Mouse (Mus musculus): ENCODE measurements around the gene Lingo1. TPM values are rescaled to one million over a fixed set of nuclear protein-coding genes. Genes with fewer than 3 reads are reported as not detected.

Gene Lingo1
- total RNA-seq, 2 experiments from 2014 or later, result 1.4 TPM

GRCm38 (mm10) chr9:56637403-56637857 lies 158.8 kb downstream of the Lingo1 start:
- intact Hi-C loops (cut with DNase I), result loop anchor here (5.0 kb wide), 2 partner anchors 90 to 435 kb away; no protein-coding TSS in a partner anchor
- DNase-seq, result no peak

- no peak for DNase-seq
- intact Hi-C loops (cut with DNase I), result loop anchor here (1.0 to 5.0 kb wide), 3 partner anchors 90 to 435 kb away; no protein-coding TSS in a partner anchor
These were observed 159.4 kb downstream of the Lingo1 start for GRCm38 (mm10) chr9:56636766-56637402.

- DNase-seq, result peak; percentile 84 to 92
- intact Hi-C loops (cut with DNase I), result loop anchor here (1.0 to 5.0 kb wide), 3 partner anchors 91 to 434 kb away; no protein-coding TSS in a partner anchor
These were observed 160.1 kb downstream of the Lingo1 start for GRCm38 (mm10) chr9:56636214-56636613.

- intact Hi-C loops (cut with DNase I), result loop anchor here (1.0 to 5.0 kb wide), 3 partner anchors 92 to 433 kb away; no protein-coding TSS in a partner anchor
- peak; percentile 54 to 58 for DNase-seq
These were observed 160.7 kb downstream of the Lingo1 start for GRCm38 (mm10) chr9:56635498-56636121.

GRCm38 (mm10) chr9:56635121-56635497 lies 161.2 kb downstream of the Lingo1 start:
- peak; percentile 41 to 44 for DNase-seq
- intact Hi-C loops (cut with DNase I), result loop anchor here (5.0 kb wide), 2 partner anchors 92 to 433 kb away; no protein-coding TSS in a partner anchor

- DNase-seq, result no peak
- intact Hi-C loops (cut with DNase I), result loop anchor here (5.0 kb wide), 2 partner anchors 93 to 432 kb away; no protein-coding TSS in a partner anchor
These were observed 161.7 kb downstream of the Lingo1 start for GRCm38 (mm10) chr9:56634406-56635120.

GRCm38 (mm10) chr9:56633449-56634225 lies 162.6 kb downstream of the Lingo1 start:
- no peak for DNase-seq
- intact Hi-C loops (cut with DNase I), result no loop called here

- intact Hi-C loops (cut with DNase I), result no loop called here
These were observed 165.3 kb downstream of the Lingo1 start for GRCm38 (mm10) chr9:56630945-56631344.

GRCm38 (mm10) chr9:56629674-56630397 lies 166.4 kb downstream of the Lingo1 start:
- DNase-seq, result no peak
- intact Hi-C loops (cut with DNase I), result no loop called here

More at GRCm38 (mm10) chr9:56630945-56631344, 165.3 kb downstream of the Lingo1 start:
- DNase-seq, result no peak

- intact Hi-C loops (cut with DNase I), result no loop called here
- no peak for DNase-seq
These were observed 169.0 kb downstream of the Lingo1 start for GRCm38 (mm10) chr9:56627295-56627694.

GRCm38 (mm10) chr9:56624923-56625322 lies 171.3 kb downstream of the Lingo1 start:
- intact Hi-C loops (cut with DNase I), result no loop called here
- DNase-seq, result no peak

GRCm38 (mm10) chr9:56623361-56623760 lies 172.9 kb downstream of the Lingo1 start:
- intact Hi-C loops (cut with DNase I), result no loop called here
- DNase-seq, result no peak

GRCm38 (mm10) chr9:56622761-56623160 lies 173.5 kb downstream of the Lingo1 start:
- no peak for DNase-seq
- intact Hi-C loops (cut with DNase I), result no loop called here

- intact Hi-C loops (cut with DNase I), result no loop called here
- no peak for DNase-seq
These were observed 175.5 kb downstream of the Lingo1 start for GRCm38 (mm10) chr9:56620512-56621371.

GRCm38 (mm10) chr9:56619715-56620114 lies 176.6 kb downstream of the Lingo1 start:
- intact Hi-C loops (cut with DNase I), result no loop called here
- DNase-seq, result no peak

- intact Hi-C loops (cut with DNase I), result no loop called here
These were observed 177.6 kb downstream of the Lingo1 start for GRCm38 (mm10) chr9:56618660-56619059.

GRCm38 (mm10) chr9:56616061-56616460 lies 180.2 kb downstream of the Lingo1 start:
- DNase-seq, result no peak
- intact Hi-C loops (cut with DNase I), result no loop called here

More at GRCm38 (mm10) chr9:56618660-56619059, 177.6 kb downstream of the Lingo1 start:
- DNase-seq, result no peak

GRCm38 (mm10) chr9:56612798-56613183 lies 183.5 kb downstream of the Lingo1 start:
- DNase-seq, result no peak
- intact Hi-C loops (cut with DNase I), result no loop called here
